Mouse (Mus musculus) Patski (cell line): Measurements from ENCODE around the gene Aldh16a1. TPM values are rescaled to one million over a fixed set of nuclear protein-coding genes. Genes with fewer than 3 reads are reported as not detected.

Source experiments
- ATAC-seq: fragments of 100-300 bp; one replicate; pipeline ENCODE4 v1.8.0; 2021
- CTCF ChIA-PET: fragments of 350-600 bp; sonication (Branson Sonifier 250); formaldehyde crosslinking; loops from one replicate; lab custom pipeline; 2022; ENCODE audit warnings: inconsistent platforms; lab: Charles Lee
- POLR2A ChIA-PET: fragments of 350-600 bp; sonication (Branson Sonifier 250); formaldehyde crosslinking; loops from one replicate; lab custom pipeline; 2022; ENCODE audit warnings: antibody characterized with exemption, inconsistent platforms; lab: Charles Lee
- DNase-seq: peaks from one replicate; pipeline ENCODE4 v3.0.0-alpha.2; 2011; ENCODE audit warnings: low read depth, low spot score
- H3K27me3 ChIP-seq: fragments of 371-371 bp; one replicate; pipeline ENCODE4 v1.5.1; 2021
- CTCF ChIP-seq: fragments of 100-300 bp; IDR thresholded peaks from one replicate; pipeline ENCODE4 v1.5.1; 2021
- in situ Hi-C: fragments of 300-500 bp; cut with MboI; formaldehyde crosslinking; loops from 3 replicates; pipeline ENCODE4 v1.11.1; 2018; ENCODE audit warnings: low pct_unique_long_range_greater_than_20kb, mixed read lengths
- polyA plus RNA-seq: library from polyadenylated mRNA; unstranded; gene quantifications from one replicate; pipeline ENCODE4 v1.2.3, GENCODE M21; 2021

The Aldh16a1 gene
- polyA plus RNA-seq, 1 experiment from 2014 or later: 48.9 TPM

DNA sequence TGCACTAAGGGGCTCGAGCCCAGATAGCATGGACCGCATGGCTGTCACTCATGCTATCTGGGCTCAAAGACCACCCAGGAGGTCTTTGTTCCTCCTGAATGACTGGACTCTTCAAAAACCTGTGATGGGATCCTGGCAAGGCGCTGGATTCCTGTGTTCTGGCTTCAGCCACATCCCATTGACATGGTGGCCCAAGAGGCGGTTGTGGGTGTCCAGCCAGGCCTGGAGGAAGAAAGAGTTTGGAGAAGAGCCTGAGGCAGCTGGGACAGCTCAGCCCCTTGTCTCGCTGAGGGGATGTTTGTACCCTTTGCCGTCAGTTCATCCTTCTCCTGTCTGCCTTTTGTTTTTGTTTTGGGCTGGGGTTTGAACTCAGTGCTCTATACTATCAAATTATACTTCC is 4.8 kb downstream of the Aldh16a1 start:
- TF ChIP-seq CTCF: no peak
- POLR2A ChIA-PET: interaction anchor here (1.1 kb wide), 1 partner anchor 22 kb away, joined by 4 read pairs; no protein-coding TSS in a partner anchor
- in situ Hi-C loops: no loop called here
- no peaks in the 10 kb centered on the region for H3K27me3 ChIP-seq
- CTCF ChIA-PET: no interaction called here
- DNase-seq (no peak), ATAC-seq (no peak)

DNA sequence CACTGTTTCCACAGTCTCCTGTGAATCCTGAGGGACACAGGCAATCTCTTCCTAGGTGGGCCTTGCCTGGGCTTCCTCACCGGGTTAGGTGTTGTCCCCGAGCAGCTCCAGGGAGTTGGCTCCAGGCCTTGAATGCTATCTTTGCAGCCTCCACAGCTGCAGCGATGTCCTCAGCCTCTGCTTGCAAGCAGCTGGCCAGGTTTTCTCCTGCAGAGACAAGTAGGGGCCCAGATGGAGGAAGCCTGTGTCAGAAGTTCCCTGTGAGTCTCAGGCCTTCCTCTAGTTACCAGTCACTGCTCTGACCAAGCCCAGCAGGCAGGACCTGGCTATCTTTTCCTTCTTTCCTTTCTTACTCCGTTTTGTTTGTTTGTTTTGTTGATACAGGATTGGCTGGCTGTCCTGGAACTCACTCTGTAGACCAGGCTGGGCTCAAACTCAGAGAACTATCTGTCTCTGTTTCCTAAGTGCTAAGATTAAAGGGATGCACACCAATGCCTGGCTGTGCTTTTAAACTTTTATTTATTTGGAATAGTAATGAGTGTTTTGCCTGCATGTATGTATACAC is 5.8 kb downstream of the Aldh16a1 start:
- ATAC-seq: no peak
- in situ Hi-C loops: no loop called here
- no peak for DNase-seq
- no peak for TF ChIP-seq CTCF
- CTCF ChIA-PET: no interaction called here
- POLR2A ChIA-PET: interaction anchor here (0.5 kb wide), 1 partner anchor 174 kb away, joined by 3 read pairs; no protein-coding TSS in a partner anchor
- no peaks in the 10 kb centered on the region for H3K27me3 ChIP-seq

DNA sequence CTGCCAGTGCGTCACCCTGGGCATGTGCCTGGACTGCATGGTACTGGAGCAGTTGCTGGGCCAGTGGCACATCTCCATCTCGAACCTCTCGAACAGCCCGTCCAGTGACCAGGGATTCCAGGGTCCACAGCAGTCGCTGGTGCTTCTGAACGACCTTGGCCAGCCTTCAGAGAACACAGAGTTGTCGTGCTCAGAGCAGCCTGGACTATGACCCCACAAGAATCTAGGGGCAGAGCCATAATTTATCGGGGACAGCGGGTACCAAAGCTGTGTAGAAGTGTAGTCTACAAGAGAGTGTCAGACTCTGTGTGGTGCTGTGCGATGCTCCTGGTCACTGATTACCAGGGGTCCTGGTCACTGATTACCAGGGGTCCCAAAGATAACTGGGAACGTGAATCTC is 6.5 kb downstream of the Aldh16a1 start:
- no peaks in the 10 kb centered on the region for H3K27me3 ChIP-seq
- DNase-seq (no peak), ATAC-seq (no peak)
- in situ Hi-C loops: no loop called here
- CTCF ChIA-PET: no interaction called here
- no peak for TF ChIP-seq CTCF
- POLR2A ChIA-PET: interaction anchor here (0.5 kb wide), 1 partner anchor 173 kb away, joined by 3 read pairs; no protein-coding TSS in a partner anchor

DNA sequence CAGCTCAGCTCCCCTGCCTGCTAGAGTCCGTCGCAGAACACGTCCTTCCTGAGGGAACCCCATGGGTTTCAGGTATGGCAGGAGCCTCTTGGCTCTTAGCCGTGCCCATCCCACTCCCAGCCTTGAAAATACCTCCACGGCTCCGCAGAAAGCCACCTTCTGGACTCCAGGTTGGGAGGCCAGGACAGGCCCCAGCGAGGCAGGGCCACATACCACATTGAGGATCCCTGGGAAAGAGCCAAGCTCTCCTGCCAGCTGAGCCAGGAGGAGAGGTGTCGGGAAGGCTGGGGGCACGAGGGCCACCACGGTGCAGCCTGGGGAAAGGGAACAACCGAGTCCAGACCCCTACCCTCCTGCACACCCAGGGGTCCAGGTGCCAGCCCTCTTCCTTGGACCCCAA is 7.1 kb downstream of the Aldh16a1 start:
- no peak for ATAC-seq
- POLR2A ChIA-PET: no interaction called here
- no peaks in the 10 kb centered on the region for H3K27me3 ChIP-seq
- DNase-seq: no peak
- TF ChIP-seq CTCF: no peak
- CTCF ChIA-PET: interaction anchor here (1.5 kb wide), 1 partner anchor 11 kb away, joined by 4 read pairs; the partner anchor contains the start of genes Flt3l and Gm45713
- in situ Hi-C loops: no loop called here

DNA sequence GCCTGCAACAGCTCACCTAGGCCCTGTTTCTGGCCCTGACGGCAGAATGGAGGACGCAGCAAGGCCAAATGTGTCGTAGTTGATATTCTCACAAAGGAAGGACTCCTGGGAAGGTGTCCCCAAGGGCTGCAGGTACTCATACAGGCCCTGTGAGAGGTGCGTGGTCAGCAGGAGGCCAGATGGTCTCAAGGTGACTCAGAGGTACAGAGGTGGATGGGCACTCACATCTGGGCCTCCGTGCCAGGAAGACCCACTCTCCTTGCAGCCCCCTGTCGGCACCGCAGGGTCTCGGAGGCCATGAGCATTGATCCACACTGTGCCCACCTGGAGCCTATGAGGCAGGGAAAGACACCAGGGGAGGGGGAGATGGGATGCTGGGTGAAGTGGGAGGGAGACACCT is 8.9 kb downstream of the Aldh16a1 start:
- in situ Hi-C loops: no loop called here
- TF ChIP-seq CTCF: no peak
- ChIA-PET POLR2A (no interaction called here), CTCF (no interaction called here)
- no peak for DNase-seq
- no peaks in the 10 kb centered on the region for H3K27me3 ChIP-seq
- ATAC-seq: no peak

DNA sequence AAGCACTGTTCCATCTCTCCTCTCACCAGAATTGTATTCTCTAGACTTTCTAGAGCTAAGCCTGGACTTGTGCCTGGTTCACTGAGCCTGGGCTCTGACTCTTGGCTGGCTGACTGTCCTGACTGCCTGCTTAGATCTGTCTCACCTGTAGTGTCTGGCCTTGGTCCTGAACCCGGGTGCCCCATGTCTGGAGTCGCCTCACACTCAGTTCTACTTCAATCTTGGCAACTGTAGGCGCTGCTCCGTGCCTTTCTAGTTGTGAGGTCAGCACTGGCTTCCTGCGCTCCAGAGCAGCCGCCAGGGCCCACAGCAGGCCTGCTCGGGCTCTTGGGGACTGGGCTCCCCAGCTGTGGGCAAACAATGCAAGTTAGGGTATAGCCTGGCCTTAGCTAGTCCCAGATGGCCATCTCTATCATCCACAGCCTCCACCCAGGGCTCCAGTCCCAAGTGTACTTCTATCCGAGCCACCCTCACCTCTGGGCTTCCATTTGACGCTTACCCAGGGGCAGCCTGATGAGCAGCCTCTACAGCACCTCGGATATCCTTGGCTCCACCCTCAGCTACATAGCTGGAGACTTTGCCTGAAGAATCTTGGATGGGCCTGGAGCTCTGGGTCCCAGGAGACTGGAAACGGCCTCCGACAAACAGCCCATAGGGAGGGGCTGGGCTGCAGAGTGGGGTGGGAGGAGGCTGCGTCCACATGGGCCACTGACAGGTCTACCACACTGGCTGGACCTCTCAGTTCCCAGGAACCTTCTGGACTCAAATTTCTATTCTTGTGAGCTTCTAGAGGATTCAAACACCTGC is 9.8 kb downstream of the Aldh16a1 start:
- no peak for TF ChIP-seq CTCF
- ATAC-seq (no peak), DNase-seq (no peak)
- H3K27me3 ChIP-seq: no peaks in the 10 kb centered on the region
- ChIA-PET CTCF (interaction anchor here (1.3 kb wide), 1 partner anchor 76 kb away, joined by 3 read pairs; no protein-coding TSS in a partner anchor), POLR2A (no interaction called here)
- in situ Hi-C loops: no loop called here

DNA sequence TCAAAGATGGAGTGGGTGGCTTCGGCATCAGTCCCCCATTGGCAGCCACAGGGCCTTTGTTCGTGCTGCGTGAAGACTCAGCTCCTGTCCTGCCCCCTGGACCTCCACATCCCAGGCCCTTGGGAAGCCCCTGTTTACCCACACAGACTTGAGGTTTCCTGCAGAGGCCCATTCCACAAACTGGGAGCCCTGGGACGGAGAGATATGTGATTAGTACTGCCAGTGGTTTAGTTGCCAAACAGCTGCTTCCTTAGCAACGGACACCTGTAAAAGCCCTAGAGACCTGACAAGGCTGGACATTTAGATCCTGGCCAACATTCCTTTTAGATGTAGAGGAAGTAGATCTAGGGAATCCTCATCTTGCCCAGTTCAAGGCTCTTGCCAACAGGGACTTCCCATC is 12.5 kb downstream of the Aldh16a1 start:
- no peaks in the 10 kb centered on the region for H3K27me3 ChIP-seq
- DNase-seq (no peak), ATAC-seq (no peak)
- in situ Hi-C loops: no loop called here
- ChIA-PET CTCF (no interaction called here), POLR2A (no interaction called here)
- no peak for TF ChIP-seq CTCF

DNA sequence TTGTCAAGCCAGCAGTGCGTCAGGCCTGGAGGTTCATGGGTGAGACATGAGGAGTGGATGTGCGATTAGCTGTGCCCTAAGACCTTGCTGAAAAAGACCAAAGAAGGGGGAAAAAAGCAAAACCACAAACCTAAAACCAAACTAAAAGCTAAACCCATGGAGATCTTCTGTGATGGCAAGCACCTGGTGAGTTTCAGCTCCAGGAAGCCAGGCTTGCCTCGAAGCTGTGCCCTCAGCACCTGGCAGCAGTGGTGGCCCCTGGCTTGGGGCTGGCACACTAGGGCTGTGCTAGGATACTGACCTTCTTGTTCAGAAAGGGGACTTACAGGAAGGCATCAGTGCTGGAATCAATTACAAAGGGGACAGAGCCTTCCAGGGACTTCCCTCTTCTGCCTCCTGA is 13.1 kb downstream of the Aldh16a1 start:
- in situ Hi-C loops: no loop called here
- ChIA-PET POLR2A (no interaction called here), CTCF (no interaction called here)
- no peak for DNase-seq
- H3K27me3 ChIP-seq: no peaks in the 10 kb centered on the region
- TF ChIP-seq CTCF: no peak
- ATAC-seq: no peak

DNA sequence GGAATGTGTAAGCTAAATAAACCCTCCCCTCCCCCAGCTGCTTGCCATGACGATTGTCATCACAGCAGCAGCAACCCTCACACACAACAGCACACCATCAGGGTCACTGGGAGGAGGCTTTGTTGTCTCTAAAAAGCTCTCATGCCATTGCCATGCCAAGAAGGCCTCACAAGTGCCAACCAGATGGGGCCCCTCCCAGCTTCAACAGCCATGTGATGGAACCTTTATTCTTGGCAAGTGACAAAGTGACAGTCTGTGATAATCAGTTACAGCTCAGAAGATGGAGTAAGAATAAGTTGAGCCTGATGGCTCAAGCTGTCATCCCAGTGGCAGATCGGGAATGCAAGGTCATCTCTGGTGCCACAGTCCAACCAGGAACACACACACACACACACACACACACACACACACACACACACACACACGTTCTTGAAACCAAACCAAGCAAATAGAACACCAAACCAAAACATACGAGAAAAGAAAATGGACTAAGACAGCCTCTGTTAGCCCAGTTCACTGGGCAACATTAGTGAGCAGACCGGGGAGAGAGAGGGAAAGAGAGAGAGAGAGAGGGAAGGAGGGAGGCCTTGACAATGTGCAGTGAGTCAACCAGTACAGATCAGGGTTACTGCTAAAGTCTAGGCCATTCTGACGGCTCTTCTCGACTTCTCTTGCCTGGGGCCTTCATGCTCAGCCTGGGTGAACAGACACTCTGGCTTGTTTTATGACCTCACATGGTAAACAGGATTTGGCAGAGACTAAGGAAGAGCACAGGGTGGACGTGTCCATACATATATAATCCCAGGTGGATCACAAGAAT is 14.3 kb downstream of the Aldh16a1 start:
- ATAC-seq: no peak
- TF ChIP-seq CTCF: no peak
- in situ Hi-C loops: no loop called here
- no peak for DNase-seq
- no peaks in the 10 kb centered on the region for H3K27me3 ChIP-seq
- CTCF ChIA-PET: no interaction called here
- POLR2A ChIA-PET: no interaction called here

DNA sequence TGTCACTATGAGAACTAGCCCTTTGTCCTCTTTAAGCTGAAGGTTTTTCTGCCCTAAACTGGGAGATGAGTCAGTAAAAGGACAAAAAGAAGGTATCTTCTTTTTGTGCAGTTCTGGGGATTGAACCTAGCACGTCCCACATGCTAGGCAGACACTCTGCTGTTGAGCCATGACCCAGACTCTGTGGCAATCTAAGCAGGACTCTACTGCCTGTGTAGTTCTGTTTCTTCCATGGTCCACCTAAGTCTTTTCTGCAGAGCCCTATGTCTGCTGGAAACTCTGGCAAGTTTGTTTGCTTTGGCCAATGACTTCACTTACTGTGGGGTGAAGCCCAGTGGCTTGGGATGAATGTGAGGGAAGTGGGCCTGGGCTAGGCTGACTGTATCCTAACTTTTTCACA is 16.0 kb downstream of the Aldh16a1 start:
- DNase-seq (no peak), ATAC-seq (no peak)
- ChIA-PET POLR2A (no interaction called here), CTCF (interaction anchor here (1.5 to 2.8 kb wide), 2 partner anchors 13 to 15 kb away, joined by 4 to 10 read pairs; partner anchors contain the start of genes Aldh16a1 and Pih1d1)
- TF ChIP-seq CTCF: no peak
- in situ Hi-C loops: no loop called here
- H3K27me3 ChIP-seq: no peaks in the 10 kb centered on the region
